Mouse (Mus musculus): ENCODE measurements around the gene Ttll10. TPM values are rescaled to one million over a fixed set of nuclear protein-coding genes. Genes with fewer than 3 reads are reported as not detected.

Ttll10 gene
- polyA plus RNA-seq (2015; fragmentation: Nextera tagmentation; extraction: Ambion mirVana) = not detected in 2 replicates

DNA sequence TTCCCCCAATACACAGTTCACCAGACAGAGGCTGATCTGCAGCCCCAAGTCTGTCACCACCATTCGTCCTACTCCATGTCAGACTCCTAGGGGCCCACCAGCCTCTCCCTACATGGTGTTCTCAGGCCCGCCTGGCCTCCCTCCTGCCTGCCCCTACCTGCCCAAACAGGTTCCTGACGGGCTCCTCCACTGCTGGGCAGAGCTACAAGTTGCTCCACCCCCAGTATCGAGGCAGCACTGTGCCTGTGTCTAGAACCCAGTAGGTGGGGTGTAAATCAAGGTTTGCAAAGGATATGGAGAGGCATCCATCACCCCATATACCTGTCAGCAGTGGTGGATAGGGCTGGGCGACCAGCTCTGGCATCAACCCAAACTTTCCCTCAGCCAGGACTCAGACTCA is at the start of gene Ttll10:
Ttll10 (minus strand) TSS at position 154 of the 400 bp plus-strand sequence.
- no peak for ATAC-seq (ENCODE audit: low FRiP score)
- H3K4me2 ChIP-seq = no peak within 1 kb of the TSS
- H3K9ac ChIP-seq = no peak within 1 kb of the TSS
- H3K36me3 ChIP-seq = no peaks in the 10 kb centered on the region
- H3K27ac ChIP-seq = no peak within 1 kb of the TSS
- H3K27me3 ChIP-seq = 0 out of 2 replicates have a peak, but pooled peaks cover 6% of the 10 kb centered on the region
- H3K4me3 ChIP-seq = no peak within 1 kb of the TSS
- no peaks in the 10 kb centered on the region for H3K9me3 ChIP-seq
- 51% methylated on average over 5 of the region's 5 CpGs for WGBS
- peaks cover 7% of the 10 kb centered on the region for H3K4me1 ChIP-seq (replicated peaks)

DNA sequence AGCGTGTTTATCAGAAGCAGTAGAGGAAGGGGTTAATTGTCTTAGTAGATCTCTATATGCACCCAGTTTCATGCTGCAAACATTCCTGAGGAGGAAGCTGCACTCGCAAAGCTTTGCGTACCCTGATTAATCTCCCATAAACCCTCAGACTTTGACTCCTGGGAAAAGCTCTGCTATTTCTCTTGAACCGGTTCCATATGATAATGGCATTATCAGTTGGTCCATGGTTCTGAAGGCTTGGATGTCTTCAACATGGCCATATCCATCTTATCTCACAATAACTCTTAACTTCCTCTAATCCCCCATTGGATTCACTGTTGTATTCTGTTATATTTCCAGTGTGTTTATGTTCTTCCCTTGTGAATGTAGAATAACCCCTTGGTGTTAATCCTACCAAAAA is 44.1 kb upstream of the Ttll10 start:
- Histone ChIP-seq H3K9me3 (no peaks in the 10 kb centered on the region), H3K4me1 (replicated peaks) (no peaks in the 10 kb centered on the region), H3K36me3 (no peaks in the 10 kb centered on the region), H3K9ac (no peak overlapping the region), H3K4me2 (no peak overlapping the region), H3K27me3 (no peaks in the 10 kb centered on the region), H3K4me3 (no peak overlapping the region), H3K27ac (no peak overlapping the region)
- 88% methylated on average over 4 of the region's 4 CpGs for WGBS
- ATAC-seq (ENCODE audit: low FRiP score) = no peak

DNA sequence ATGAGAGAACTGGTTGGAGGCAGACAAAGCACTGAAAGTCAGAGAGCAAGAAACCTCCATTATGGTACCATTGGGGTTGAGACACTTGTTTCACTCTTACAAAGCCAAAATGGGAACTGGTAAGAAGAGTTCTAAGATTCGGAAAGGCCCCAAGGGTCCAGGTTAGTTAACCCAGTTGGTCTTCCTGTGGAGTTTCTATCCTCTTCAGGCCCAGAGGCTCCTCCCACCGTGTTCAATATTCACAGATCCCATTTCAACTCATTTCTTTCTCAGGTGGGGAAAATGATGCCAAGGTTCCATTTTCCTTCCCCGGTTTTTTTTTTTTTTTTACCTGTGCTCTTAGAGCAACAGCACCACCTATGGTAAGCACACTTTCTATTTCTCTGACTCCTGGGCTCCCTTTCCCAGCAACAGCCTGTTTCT is 42.3 kb upstream of the Ttll10 start:
- H3K9me3 ChIP-seq = no peaks in the 10 kb centered on the region
- no peak for ATAC-seq (ENCODE audit: low FRiP score)

DNA sequence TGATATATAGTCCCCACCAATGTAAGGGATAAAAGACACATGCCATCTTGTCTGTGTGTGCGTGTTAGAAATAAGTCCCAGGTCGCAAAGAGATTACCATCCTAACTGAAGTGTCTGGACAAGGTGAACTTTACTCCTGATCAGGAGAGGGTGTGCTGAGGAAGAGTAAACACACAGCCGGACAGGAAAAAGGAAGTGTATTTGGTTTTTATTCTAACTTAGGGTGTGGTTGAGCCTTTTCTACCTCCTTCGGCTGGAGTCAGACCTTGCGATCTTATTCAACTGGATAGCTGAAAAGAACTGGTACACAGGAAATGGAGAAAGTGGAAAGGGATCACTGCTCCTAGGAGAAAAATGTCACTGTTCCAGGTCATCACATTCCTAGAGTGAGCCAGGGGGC is 41.3 kb upstream of the Ttll10 start:
- no peaks in the 10 kb centered on the region for H3K27me3 ChIP-seq
- H3K27ac ChIP-seq = no peak overlapping the region
- H3K4me2 ChIP-seq = no peak overlapping the region
- no peak for ATAC-seq (ENCODE audit: low FRiP score)
- H3K36me3 ChIP-seq = no peaks in the 10 kb centered on the region
- no peak overlapping the region for H3K9ac ChIP-seq
- no peak overlapping the region for H3K4me3 ChIP-seq
- WGBS = 90% methylated on average over 5 of the region's 5 CpGs
- H3K9me3 ChIP-seq = no peaks in the 10 kb centered on the region
- no peaks in the 10 kb centered on the region for H3K4me1 ChIP-seq (replicated peaks)

More for the DNA sequence above, 42.3 kb upstream of the Ttll10 start:
- Histone ChIP-seq H3K36me3 (no peaks in the 10 kb centered on the region), H3K4me2 (no peak overlapping the region), H3K4me1 (replicated peaks) (no peaks in the 10 kb centered on the region), H3K27ac (no peak overlapping the region), H3K4me3 (no peak overlapping the region), H3K9ac (no peak overlapping the region), H3K27me3 (no peaks in the 10 kb centered on the region)
- WGBS = 47% methylated on average over 3 of the region's 3 CpGs

DNA sequence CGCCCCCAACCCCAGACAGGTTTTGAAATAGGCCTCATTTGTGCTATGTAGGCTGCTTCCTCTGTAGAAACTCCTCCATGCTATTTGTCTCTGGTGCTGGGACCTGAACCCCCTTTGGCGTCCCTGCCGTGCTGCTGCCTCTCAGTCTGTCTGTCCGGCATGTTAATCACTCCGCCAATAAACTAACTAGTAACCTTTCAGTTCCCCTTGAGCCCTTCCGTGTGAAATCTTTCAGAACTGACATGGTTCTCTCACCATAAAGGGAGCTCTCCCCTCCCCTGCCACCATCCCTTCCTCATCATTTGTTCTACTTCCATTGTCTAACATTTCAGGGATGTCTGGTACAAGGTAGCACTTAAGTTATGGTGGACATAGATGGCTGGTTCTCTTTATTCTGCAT is 40.2 kb upstream of the Ttll10 start:
- Histone ChIP-seq H3K4me3 (no peak overlapping the region), H3K27ac (no peak overlapping the region), H3K9ac (no peak overlapping the region), H3K4me2 (no peak overlapping the region), H3K4me1 (replicated peaks) (no peaks in the 10 kb centered on the region), H3K36me3 (no peaks in the 10 kb centered on the region), H3K9me3 (no peaks in the 10 kb centered on the region), H3K27me3 (no peaks in the 10 kb centered on the region)
- 66% methylated on average over 6 of the region's 6 CpGs for WGBS
- ATAC-seq (ENCODE audit: low FRiP score) = no peak

DNA sequence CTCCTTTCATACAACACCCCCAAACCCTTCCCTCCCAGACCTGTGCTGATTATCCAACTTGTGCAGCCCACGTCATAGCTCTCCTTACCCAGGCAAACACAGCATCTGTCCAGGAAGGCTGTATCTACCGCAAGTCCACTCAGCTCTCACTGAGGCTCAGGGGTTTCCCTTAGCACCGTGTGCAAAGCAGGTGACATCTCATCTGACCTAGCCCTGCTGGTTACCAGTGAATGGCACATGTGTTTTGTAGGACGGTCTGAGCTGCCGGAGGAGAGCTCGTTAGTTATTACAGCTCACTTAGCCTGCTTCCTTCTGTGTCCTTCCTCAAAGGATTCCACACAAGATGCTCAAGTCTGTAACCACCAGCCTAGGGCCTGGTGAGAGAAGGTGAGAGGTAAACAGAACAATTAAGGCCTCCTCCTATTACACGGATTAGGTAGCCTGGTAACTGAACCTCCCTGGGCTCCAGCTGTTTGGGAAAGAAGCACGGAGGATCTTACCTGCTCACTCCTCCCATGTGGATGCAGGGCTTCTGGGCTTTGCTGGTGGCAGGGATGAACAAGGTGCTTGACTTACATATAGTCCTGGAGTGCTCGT is 38.7 kb upstream of the Ttll10 start:
- 72% methylated on average over 9 of the region's 9 CpGs for WGBS
- no peaks in the 10 kb centered on the region for H3K36me3 ChIP-seq
- no peak overlapping the region for H3K4me2 ChIP-seq
- no peak overlapping the region for H3K9ac ChIP-seq
- no peaks in the 10 kb centered on the region for H3K27me3 ChIP-seq
- no peaks in the 10 kb centered on the region for H3K4me1 ChIP-seq (replicated peaks)
- H3K4me3 ChIP-seq = no peak overlapping the region
- H3K27ac ChIP-seq = no peak overlapping the region
- no peak for ATAC-seq (ENCODE audit: low FRiP score)
- no peaks in the 10 kb centered on the region for H3K9me3 ChIP-seq

DNA sequence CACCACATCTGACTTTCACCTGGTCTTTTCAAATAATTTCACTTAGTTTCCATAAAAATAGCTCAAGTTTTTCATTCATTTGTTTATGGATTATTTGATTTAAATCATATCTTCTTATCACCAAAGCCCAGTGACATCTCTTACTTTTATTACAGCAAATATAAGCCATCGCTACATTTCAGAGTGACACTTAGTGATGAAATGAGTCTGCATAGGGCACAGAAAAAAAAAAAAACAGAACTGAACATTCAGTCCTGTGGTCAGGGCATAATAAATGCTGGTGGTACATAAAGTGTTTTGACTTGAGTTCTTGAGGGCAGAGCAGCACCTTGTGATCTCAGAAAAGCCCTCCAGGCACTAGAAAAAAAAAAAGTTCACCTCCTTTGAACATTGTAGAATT is 37.0 kb upstream of the Ttll10 start:
- no peak for ATAC-seq (ENCODE audit: low FRiP score)
- no peaks in the 10 kb centered on the region for H3K9me3 ChIP-seq
- H3K9ac ChIP-seq = no peak overlapping the region
- H3K27ac ChIP-seq = no peak overlapping the region
- no peak overlapping the region for H3K4me2 ChIP-seq
- H3K4me3 ChIP-seq = no peak overlapping the region
- no peaks in the 10 kb centered on the region for H3K27me3 ChIP-seq
- H3K36me3 ChIP-seq = no peaks in the 10 kb centered on the region
- 96% methylated on average over 1 of the region's 1 CpGs for WGBS
- H3K4me1 ChIP-seq (replicated peaks) = no peaks in the 10 kb centered on the region

DNA sequence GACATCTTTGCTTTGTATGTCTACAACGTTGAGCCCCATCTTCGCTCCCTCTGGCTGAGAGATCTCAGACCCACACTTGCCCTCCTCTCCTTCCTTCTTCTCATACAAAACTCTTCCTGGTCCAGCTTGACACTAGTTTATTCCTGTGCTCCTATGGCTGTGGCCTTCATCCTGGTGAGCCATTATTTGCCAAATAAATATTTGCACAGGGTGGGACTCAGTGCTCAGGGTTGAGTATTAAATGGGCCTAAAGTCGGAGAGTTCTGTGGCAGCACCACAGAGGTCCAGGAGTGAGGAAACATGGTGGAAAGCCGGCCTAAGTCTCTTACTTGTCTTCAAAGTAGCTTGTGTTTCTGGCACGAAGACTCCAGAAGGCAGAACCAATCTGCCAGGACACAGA is 34.5 kb upstream of the Ttll10 start:
- H3K27me3 ChIP-seq = no peaks in the 10 kb centered on the region
- H3K9ac ChIP-seq = no peak overlapping the region
- WGBS = 85% methylated on average over 5 of the region's 5 CpGs
- H3K9me3 ChIP-seq = no peaks in the 10 kb centered on the region
- no peak overlapping the region for H3K4me2 ChIP-seq
- no peaks in the 10 kb centered on the region for H3K4me1 ChIP-seq (replicated peaks)
- H3K36me3 ChIP-seq = no peaks in the 10 kb centered on the region
- H3K4me3 ChIP-seq = no peak overlapping the region
- no peak for ATAC-seq (ENCODE audit: low FRiP score)
- no peak overlapping the region for H3K27ac ChIP-seq

DNA sequence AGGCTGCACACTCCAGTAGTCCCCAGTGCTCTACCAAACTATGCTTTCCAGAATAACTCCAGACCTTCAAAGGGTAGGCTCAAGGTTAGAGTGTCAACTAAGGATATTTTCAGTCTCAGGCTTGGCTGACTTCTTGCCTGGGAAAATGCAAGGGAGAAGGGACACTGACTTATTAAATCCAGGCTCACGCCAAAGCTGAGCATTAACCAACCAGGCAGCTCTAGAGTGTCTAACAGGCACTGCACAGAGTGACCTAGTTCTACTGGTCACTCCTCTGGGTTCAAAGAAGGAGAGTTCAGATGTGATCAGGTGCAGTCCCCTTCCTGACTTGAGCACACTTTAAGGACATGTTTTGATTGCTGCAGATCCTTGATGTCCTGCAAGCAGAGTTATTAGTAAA is 33.6 kb upstream of the Ttll10 start:
- no peak overlapping the region for H3K27ac ChIP-seq
- no peak overlapping the region for H3K4me3 ChIP-seq
- H3K9ac ChIP-seq = no peak overlapping the region
- no peak for ATAC-seq (ENCODE audit: low FRiP score)
- no peaks in the 10 kb centered on the region for H3K27me3 ChIP-seq
- no peaks in the 10 kb centered on the region for H3K4me1 ChIP-seq (replicated peaks)
- no peaks in the 10 kb centered on the region for H3K9me3 ChIP-seq
- H3K4me2 ChIP-seq = no peak overlapping the region
- no peaks in the 10 kb centered on the region for H3K36me3 ChIP-seq
- WGBS = 86% methylated on average over 1 of the region's 1 CpGs

DNA sequence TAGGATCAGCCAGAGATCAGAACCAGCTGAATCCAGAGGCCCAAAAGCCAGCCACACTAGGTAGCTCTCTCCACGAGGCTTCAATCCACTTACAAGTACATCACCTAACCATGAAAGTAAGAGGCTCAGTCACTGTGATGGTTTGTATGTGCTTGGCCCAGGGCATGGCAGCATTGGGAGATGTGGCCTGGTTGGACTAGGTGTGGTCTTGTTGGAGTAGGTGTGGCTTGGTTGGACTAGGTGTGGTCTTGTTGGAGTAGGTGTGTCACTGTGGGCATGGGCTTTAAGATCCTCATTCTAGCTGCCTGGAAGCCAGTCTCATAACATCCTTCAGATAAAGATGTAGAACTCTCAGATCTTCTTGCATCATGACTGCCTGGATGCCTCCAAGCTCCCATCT is 32.0 kb upstream of the Ttll10 start:
- WGBS = 64% methylated on average over 1 of the region's 1 CpGs
- no peak overlapping the region for H3K9ac ChIP-seq
- H3K9me3 ChIP-seq = no peaks in the 10 kb centered on the region
- no peak for ATAC-seq (ENCODE audit: low FRiP score)
- H3K4me3 ChIP-seq = no peak overlapping the region
- no peaks in the 10 kb centered on the region for H3K36me3 ChIP-seq
- H3K4me2 ChIP-seq = no peak overlapping the region
- H3K27me3 ChIP-seq = no peaks in the 10 kb centered on the region
- H3K27ac ChIP-seq = no peak overlapping the region
- no peaks in the 10 kb centered on the region for H3K4me1 ChIP-seq (replicated peaks)

DNA sequence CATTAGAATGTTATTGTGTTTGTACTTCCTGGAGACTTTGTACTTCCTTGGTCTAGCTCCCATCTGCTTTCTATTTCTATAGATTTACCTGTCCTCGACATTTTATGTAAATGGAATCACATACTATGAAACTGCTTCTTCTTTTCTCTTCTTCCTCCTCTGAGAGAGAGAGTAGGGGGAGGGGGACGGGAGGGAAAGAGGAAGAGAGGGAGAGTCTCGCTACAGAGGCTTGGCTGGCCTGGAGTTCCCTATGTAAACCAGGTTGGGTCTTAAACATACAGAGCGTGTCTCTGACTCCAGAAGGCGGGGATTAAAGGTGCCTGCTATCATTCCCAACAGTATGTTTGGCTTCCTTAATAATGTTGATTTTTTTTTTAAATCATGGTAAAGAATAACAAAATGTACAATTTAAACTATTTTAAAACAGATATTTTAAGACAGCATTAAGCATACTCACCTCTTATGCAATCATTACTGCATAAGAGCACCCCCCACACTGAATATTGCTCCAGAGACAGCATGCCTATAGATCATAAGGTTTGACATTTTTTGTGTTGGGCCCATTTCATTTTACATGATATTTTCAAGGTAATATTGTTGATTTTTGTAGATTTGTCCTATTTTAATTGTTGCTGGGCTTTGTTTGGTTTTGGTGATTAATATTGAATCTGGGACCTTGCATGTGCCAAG is 28.3 kb upstream of the Ttll10 start:
- no peaks in the 10 kb centered on the region for H3K36me3 ChIP-seq
- H3K4me3 ChIP-seq = no peak overlapping the region
- H3K27ac ChIP-seq = no peak overlapping the region
- 44% methylated on average over 5 of the region's 5 CpGs for WGBS
- no peak overlapping the region for H3K9ac ChIP-seq
- no peak overlapping the region for H3K4me2 ChIP-seq
- no peaks in the 10 kb centered on the region for H3K27me3 ChIP-seq
- no peaks in the 10 kb centered on the region for H3K9me3 ChIP-seq
- no peaks in the 10 kb centered on the region for H3K4me1 ChIP-seq (replicated peaks)
- no peak for ATAC-seq (ENCODE audit: low FRiP score)

DNA sequence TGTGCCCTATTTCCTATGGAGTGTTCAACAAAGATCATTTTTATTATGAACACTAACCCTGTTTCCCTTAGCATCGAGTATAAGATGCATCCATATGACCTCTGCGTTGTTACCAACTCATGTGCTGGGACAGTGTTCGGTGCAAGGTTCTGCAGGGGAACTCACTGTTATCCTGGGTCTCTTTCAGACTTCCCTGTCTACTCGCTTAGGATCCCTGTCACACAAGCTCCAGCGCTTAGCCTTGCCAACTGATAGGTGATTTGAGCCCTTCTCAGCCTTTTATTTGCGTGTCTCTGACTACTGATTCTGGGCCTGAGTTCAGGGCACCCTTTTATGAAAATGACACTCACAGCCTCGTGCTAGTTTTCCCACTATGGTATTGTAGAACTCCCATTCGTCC is 26.0 kb upstream of the Ttll10 start:
- H3K9me3 ChIP-seq = no peaks in the 10 kb centered on the region
- H3K27me3 ChIP-seq = peaks cover 5% of the 10 kb centered on the region; the same call in 1 of the 2 replicates
- H3K4me1 ChIP-seq (replicated peaks) = no peaks in the 10 kb centered on the region
- H3K4me2 ChIP-seq = no peak overlapping the region
- H3K27ac ChIP-seq = no peak overlapping the region
- H3K9ac ChIP-seq = no peak overlapping the region
- H3K4me3 ChIP-seq = no peak overlapping the region
- H3K36me3 ChIP-seq = no peaks in the 10 kb centered on the region
- 85% methylated on average over 8 of the region's 8 CpGs for WGBS
- ATAC-seq (ENCODE audit: low FRiP score) = no peak
